Mouse (Mus musculus): ENCODE results near the gene Arl10. TPM values are rescaled to one million over a fixed set of nuclear protein-coding genes. Genes with fewer than 3 reads are reported as not detected.
A peak's percentile ranks its signal among the peaks of the same experiment; 100 is the strongest.

The Arl10 gene
- polyA plus RNA-seq, 1 experiment from 2014 or later = 28.2 TPM

DNA sequence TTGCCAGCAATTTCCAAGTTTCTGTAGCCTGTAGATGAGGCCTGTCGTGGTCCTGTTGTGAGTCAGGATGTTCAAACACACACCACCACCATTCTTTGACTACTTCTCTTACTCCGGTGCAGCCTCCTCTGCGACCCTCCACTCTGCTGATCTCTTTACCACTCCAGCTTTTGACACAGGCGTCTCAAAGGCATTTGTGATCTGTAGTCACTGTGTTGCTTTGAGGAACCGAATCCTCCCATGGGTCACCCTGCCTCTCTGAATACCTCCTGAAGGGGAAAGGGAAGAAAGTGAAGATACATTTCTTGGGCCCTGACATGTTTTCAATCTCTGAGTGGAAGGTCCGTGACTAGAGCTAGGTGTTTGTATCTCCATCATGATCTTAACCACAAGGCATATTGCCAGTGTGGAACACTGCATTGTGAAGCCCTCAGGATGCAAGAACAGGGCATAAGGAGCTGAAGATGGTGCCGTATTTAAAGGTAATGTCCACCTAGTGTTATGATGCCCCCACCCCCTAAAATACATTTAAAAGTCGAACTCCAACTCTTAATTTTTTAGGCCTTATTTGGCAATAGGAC lies 17.1 kb downstream of the Arl10 start:
- DNase-seq = no peak
- no peak overlapping the region for H3K9ac ChIP-seq
- H3K36me3 ChIP-seq (ENCODE audit: insufficient read depth) = peaks cover 32% of the 10 kb centered on the region
- no peak for ATAC-seq (ENCODE audit: insufficient read depth)
- H3K4me2 ChIP-seq = no peak overlapping the region
- H3K4me1 ChIP-seq (ENCODE audit: insufficient read depth) = peaks cover 4% of the 10 kb centered on the region; the same call in 1 of the 2 replicates
- 90% methylated on average over 8 of the region's 8 CpGs for WGBS
- H3K9me3 ChIP-seq (ENCODE audit: low read depth, low read length) = no peaks in the 10 kb centered on the region
- TF ChIP-seq CTCF (IDR thresholded peaks at IDR 0.05; ENCODE audit: low read depth) = no peak
- H3K27ac ChIP-seq (ENCODE audit: low read depth) = no peak overlapping the region
- H3K27me3 ChIP-seq (ENCODE audit: insufficient read depth, low read length) = no peaks in the 10 kb centered on the region
- H3K4me3 ChIP-seq (ENCODE audit: low read depth, low read length) = no peak overlapping the region

DNA sequence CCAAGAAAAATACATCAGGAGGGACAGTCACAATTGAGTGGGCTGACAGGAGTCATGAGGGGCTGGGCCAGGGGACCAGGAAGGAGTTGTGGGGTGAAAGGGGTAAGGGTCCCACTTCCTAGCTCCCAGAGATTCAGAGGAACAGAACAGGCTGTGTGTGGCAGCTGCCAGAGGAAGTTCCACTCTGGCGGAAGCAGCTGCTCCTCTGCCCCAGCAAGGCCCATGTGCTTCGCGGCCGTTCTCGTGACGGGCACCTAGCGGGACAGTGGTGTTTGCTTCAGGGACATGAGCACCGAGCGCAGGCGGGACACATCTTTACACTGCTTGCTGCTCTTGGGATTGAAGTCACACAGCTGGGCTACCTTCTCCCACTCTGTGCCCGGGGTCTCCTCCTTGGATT lies 18.8 kb downstream of the Arl10 start:
- Histone ChIP-seq H3K4me1 (ENCODE audit: insufficient read depth) (peaks cover 4% of the 10 kb centered on the region; the same call in 1 of the 2 replicates), H3K27me3 (ENCODE audit: insufficient read depth, low read length) (no peaks in the 10 kb centered on the region), H3K4me3 (ENCODE audit: low read depth, low read length) (no peak overlapping the region), H3K9ac (no peak overlapping the region), H3K4me2 (no peak overlapping the region), H3K36me3 (ENCODE audit: insufficient read depth) (peaks cover 27% of the 10 kb centered on the region), H3K27ac (ENCODE audit: low read depth) (no peak overlapping the region), H3K9me3 (ENCODE audit: low read depth, low read length) (no peaks in the 10 kb centered on the region)
- TF ChIP-seq CTCF (IDR thresholded peaks at IDR 0.05; ENCODE audit: low read depth) = no peak
- DNase-seq (no peak), ATAC-seq (ENCODE audit: insufficient read depth) (no peak)
- 82% methylated on average over 11 of the region's 11 CpGs for WGBS

DNA sequence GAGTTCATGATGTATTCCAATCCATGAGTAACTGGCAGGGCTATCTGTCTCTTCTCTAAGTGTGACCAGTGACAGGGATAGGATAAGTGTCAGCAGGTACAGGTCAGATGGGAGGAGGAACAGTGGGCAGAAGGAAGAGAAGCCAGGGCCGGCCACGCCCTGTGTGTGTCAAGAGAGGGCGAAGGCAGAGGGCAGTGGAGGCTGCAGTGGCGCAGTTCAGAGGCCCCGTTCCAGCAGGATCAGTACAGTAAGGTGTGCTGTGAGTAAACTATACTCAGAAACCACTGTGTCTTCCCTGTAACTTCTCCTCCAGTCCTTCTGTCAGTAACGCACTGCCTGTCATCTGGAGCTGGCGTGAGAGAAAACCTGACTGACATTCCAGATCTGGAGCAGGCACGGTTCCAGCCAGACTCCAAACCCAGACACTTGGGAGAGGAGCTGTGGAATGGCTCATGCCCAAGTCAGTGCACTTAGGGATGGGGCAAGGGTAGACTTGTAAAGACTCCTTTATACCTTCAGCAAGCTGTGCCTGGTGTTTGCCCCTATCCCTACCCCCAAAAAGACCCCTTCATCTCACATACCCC lies 21.4 kb downstream of the Arl10 start:
- Histone ChIP-seq H3K9ac (peak overlapping the region; percentile 13; the same call in 1 of the 2 replicates), H3K4me1 (ENCODE audit: insufficient read depth) (no peaks in the 10 kb centered on the region), H3K27me3 (ENCODE audit: insufficient read depth, low read length) (no peaks in the 10 kb centered on the region), H3K4me3 (ENCODE audit: low read depth, low read length) (no peak overlapping the region), H3K9me3 (ENCODE audit: low read depth, low read length) (no peaks in the 10 kb centered on the region), H3K36me3 (ENCODE audit: insufficient read depth) (peaks cover 27% of the 10 kb centered on the region), H3K4me2 (no peak overlapping the region), H3K27ac (ENCODE audit: low read depth) (0 out of 2 replicates have a peak overlapping the region, but pooled peaks have one; percentile 2)
- TF ChIP-seq CTCF (IDR thresholded peaks at IDR 0.05; ENCODE audit: low read depth) = no peak
- WGBS = 71% methylated on average over 8 of the region's 8 CpGs
- ATAC-seq (ENCODE audit: insufficient read depth) (no peak), DNase-seq (no peak)

DNA sequence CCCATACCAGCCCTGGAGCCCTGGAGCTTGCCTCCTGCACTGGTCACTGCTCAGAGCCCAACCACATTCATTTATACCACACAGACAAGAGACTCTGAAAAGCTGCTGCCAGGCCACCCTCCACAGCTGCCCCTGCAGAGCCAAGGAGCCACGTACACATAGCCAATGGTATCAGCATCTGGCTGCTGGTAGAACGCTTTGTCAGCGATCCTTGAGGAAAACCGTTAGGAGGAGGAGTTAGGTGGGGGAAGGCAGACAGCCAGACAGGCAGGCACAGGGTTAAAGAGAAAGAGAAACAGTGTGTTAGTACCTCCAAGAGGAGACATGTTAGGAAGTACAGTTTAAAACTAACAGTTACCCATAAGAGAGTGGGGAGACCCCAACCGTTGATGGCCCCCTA lies 22.1 kb downstream of the Arl10 start:
- DNase-seq (no peak), ATAC-seq (ENCODE audit: insufficient read depth) (no peak; the same call in 1 of the 2 replicates)
- H3K27me3 ChIP-seq (ENCODE audit: insufficient read depth, low read length) = no peaks in the 10 kb centered on the region
- 47% methylated on average over 5 of the region's 5 CpGs for WGBS
- TF ChIP-seq CTCF (IDR thresholded peaks at IDR 0.05; ENCODE audit: low read depth) = no peak
- peaks cover 27% of the 10 kb centered on the region for H3K36me3 ChIP-seq (ENCODE audit: insufficient read depth)
- H3K9ac ChIP-seq = no peak overlapping the region
- H3K27ac ChIP-seq (ENCODE audit: low read depth) = 0 out of 2 replicates have a peak overlapping the region, but pooled peaks have one; percentile 2
- no peaks in the 10 kb centered on the region for H3K4me1 ChIP-seq (ENCODE audit: insufficient read depth)
- no peak overlapping the region for H3K4me3 ChIP-seq (ENCODE audit: low read depth, low read length)
- H3K9me3 ChIP-seq (ENCODE audit: low read depth, low read length) = no peaks in the 10 kb centered on the region
- no peak overlapping the region for H3K4me2 ChIP-seq

DNA sequence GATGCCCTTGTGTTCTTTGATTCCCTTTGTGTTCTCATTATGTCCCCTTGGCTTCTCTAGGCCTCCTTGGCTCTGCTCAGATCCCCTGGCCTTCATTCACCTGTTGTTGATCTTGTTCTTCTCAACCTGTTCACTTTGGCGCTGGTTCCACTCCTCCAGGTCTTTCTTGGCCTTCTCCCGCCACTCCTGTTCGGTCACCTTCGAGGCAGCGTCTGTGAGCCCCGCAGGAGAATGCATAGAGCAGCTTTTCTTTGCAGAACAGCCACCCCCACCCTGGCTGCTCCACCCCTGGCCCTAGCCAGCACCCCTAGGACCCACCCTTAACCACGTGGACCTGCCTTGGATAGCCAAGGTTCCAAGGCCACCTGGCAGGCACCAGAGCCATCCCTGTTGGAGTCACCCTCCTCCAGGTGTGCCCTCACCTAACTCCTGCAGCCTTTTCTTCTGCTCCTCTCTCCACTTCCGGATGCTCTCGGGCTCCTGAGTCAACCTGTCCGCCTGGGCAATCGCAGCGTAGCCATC lies 23.9 kb downstream of the Arl10 start:
- H3K27ac ChIP-seq (ENCODE audit: low read depth) = no peak overlapping the region
- ATAC-seq (ENCODE audit: insufficient read depth) (no peak), DNase-seq (no peak)
- no peak overlapping the region for H3K4me3 ChIP-seq (ENCODE audit: low read depth, low read length)
- H3K36me3 ChIP-seq (ENCODE audit: insufficient read depth) = peaks cover 18% of the 10 kb centered on the region
- no peak overlapping the region for H3K9ac ChIP-seq
- no peak overlapping the region for H3K4me2 ChIP-seq
- WGBS = 87% methylated on average over 12 of the region's 12 CpGs
- no peaks in the 10 kb centered on the region for H3K4me1 ChIP-seq (ENCODE audit: insufficient read depth)
- no peak for TF ChIP-seq CTCF (IDR thresholded peaks at IDR 0.05; ENCODE audit: low read depth)
- no peaks in the 10 kb centered on the region for H3K9me3 ChIP-seq (ENCODE audit: low read depth, low read length)
- no peaks in the 10 kb centered on the region for H3K27me3 ChIP-seq (ENCODE audit: insufficient read depth, low read length)

DNA sequence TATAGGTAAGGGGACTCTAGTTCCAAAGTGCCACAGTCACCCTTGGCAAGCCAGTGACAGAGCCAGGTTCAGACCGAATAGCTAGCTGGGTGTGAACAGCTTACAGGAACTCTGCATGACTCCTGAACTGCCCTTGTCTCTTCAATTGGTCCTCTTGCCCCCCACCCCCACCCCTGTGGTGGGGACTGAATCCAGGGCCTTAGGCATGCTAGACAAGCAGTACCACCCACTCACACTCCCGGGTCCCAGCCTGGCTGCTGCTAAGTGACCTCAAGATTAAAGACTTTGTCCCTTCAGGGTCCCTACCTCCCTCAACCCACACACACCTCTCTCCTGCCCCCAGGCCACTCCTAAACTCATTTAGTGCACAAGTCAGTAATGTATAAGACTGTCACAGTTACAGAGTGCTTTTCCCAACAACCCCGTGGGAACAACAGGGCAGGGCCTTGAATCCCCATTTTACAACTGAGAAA lies 27.9 kb downstream of the Arl10 start:
- no peaks in the 10 kb centered on the region for H3K9me3 ChIP-seq (ENCODE audit: low read depth, low read length)
- no peaks in the 10 kb centered on the region for H3K27me3 ChIP-seq (ENCODE audit: insufficient read depth, low read length)
- DNase-seq (no peak), ATAC-seq (ENCODE audit: insufficient read depth) (no peak)
- H3K9ac ChIP-seq = no peak overlapping the region
- 60% methylated on average over 3 of the region's 3 CpGs for WGBS
- no peak overlapping the region for H3K4me3 ChIP-seq (ENCODE audit: low read depth, low read length)
- H3K36me3 ChIP-seq (ENCODE audit: insufficient read depth) = peaks cover 11% of the 10 kb centered on the region; the same call in 1 of the 2 replicates
- H3K4me2 ChIP-seq = no peak overlapping the region
- no peak for TF ChIP-seq CTCF (IDR thresholded peaks at IDR 0.05; ENCODE audit: low read depth)
- H3K4me1 ChIP-seq (ENCODE audit: insufficient read depth) = no peaks in the 10 kb centered on the region
- H3K27ac ChIP-seq (ENCODE audit: low read depth) = no peak overlapping the region

DNA sequence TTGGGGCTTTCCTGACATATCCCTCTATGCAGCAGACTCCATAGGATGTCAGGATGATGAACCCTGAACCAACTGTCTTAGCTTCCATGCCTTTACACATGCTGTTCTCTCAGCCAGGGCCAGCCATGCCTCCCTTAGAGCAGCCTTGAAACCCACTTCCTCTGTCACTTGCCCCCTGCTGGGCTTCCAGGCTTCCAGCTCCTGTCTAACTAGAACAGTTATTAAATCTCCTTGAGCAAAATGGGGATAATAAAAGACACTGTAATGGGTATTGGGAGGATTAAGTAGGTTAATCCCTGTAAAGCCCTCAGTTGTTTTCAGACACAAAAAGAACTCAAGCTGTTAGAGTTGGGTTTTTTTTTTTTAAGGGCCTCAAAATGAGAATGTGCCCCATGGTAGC lies 28.7 kb downstream of the Arl10 start:
- Histone ChIP-seq H3K27ac (ENCODE audit: low read depth) (no peak overlapping the region), H3K9me3 (ENCODE audit: low read depth, low read length) (no peaks in the 10 kb centered on the region), H3K4me1 (ENCODE audit: insufficient read depth) (no peaks in the 10 kb centered on the region), H3K27me3 (ENCODE audit: insufficient read depth, low read length) (no peaks in the 10 kb centered on the region), H3K4me3 (ENCODE audit: low read depth, low read length) (no peak overlapping the region), H3K4me2 (no peak overlapping the region), H3K36me3 (ENCODE audit: insufficient read depth) (0 out of 2 replicates have a peak, but pooled peaks cover 3% of the 10 kb centered on the region), H3K9ac (no peak overlapping the region)
- ATAC-seq (ENCODE audit: insufficient read depth) (no peak), DNase-seq (no peak)
- no peak for TF ChIP-seq CTCF (IDR thresholded peaks at IDR 0.05; ENCODE audit: low read depth)

All from lung, embryonic 14.5 days (tissue).